Mouse (Mus musculus) retina, adult 2 months (tissue): ENCODE results near the gene Coq10b.
"Not testable (repeated sequence)": the region's sequence is repeated elsewhere in the genome, so short reads cannot be mapped to it uniquely, and the experiment has no call there.

Experiments used
- DNase-seq: peaks from one replicate; pipeline ENCODE4 v3.0.0-alpha.2; 2012; ENCODE audit warnings: low read depth, low spot score

The Coq10b gene

DNA sequence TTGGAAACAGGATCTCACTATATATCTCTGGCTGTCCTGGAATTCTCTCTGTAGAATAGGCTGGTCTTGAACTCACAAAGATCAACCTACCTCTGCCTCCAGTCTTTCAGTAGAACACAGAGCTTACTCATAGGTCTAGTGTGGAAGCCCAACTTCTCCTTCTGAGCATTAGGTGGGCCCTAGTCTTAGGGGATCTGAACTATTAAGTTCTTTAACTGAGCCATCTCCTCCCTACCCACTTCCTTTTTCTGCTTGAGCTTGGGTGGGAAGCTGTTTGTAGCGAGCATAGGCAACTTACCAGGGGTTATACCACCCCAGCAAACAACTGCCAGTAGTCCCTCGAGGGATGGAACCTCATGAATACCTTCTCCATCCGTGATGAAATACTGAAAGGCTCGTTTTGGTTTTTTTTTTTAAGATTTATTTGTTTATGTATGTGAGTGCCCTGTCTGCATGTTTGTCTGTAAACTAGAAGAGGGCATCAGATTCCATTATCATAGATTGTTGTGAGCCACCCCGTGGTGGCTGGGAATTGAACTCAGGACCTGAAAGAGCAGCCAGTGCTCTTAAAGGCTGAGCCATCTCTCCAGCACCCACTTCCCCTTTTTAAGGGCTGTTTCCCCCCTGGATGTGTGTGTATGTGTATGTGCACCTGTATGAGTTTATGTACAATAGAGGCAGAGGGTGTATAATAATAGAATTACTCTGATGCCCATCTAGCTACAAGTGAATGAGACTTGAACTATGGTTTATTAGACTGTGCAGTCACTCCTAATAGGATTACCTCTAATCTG, 2.9 kb downstream of the Coq10b start:
- no peak for DNase-seq

DNA sequence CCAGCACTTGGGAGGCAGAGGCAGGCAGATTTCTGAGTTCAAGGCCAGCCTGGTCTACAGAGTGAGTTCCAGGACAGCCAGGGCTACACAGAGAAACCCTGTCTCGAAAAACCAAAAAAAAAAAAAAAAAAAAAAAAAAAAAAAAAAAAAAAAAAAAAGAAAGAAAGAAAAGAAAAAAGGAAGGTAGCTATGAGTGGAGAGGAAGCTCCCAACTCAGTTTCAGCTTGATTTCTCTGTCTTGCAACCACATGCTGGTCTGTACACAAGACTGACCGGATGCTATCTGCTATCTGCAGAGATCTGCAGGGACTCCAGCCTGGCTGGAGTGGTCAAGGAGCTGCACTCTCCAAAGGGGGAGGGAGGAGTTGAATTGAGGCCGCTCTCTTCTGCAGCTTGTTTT, 5.8 kb downstream of the Coq10b start:
- not testable (repeated sequence) for DNase-seq

DNA sequence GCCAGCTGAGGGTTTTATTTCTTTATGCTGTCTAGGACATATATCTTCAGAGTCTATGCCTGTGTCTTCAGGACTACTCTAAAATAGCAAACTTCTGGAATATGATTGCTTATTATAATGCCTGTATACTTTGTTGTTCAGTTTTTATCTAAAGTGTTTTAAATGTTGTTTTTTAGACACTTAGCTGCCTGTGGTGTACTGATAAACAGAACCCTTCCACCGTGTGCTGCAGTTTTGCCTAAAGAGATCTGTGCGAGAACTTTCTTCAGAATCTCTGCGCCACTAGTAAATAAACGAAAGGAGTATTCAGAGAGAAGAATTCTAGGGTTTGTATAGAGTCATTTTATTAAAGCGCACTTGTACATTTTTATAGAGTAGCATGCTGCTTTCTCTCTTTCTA, 8.5 kb downstream of the Coq10b start:
- DNase-seq = no peak

DNA sequence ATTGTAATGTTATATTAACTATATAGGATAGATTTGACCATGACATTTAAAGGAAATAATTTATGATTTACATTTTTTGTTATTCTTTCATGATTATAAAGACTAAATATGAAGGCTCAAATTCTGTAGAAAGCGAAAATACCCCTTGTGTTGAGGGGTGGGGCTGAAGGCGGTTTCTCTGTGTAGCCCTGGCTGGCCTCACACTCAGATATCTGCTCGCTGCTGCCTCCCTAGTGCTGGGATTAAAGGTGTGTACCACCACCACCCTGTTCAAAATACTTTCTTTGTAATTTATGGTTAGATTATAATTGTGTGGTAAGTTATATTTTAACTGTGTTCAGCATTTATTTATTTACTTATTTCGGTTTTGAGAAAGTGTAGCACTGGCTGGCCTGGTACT, 9.2 kb downstream of the Coq10b start:
- DNase-seq = no peak

DNA sequence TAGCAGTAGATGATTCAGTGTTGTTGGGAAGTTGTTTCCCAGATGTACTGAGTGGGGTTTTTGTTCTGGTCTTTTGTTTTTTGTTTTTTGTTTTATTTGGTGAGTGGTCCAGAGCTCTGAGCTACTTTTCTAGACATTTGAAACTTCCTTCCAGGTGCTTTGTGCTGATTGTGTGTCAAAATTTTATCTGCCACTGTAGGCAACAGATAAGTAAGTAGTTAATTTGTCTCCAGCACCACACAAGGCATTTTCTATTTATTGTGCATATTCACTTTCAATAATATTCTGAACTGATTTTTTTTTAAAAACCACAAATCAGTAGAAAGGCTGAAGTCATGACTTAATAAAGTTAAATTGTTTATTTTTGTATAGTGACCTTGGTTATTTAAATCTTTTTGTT, 19.8 kb downstream of the Coq10b start:
- not testable (repeated sequence) for DNase-seq

DNA sequence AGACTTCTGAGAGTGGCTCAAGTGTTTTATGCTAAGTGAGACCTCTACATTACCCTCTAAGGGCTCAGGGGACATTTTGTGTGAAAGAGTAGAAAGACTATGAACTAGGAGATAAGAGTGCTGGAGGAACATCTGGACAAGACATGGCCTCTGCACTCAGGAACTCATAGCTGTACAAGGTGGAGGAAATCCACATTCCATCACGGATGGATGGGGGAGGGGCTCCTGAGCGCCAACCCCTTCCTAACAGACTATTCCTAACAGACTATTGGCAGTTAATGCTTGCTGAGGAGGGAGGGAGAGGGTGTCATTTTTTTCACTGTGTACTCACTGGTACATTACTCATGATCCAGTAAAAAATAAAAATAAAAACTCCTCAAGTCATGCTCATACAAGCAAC, 22.2 kb downstream of the Coq10b start:
- no peak for DNase-seq

DNA sequence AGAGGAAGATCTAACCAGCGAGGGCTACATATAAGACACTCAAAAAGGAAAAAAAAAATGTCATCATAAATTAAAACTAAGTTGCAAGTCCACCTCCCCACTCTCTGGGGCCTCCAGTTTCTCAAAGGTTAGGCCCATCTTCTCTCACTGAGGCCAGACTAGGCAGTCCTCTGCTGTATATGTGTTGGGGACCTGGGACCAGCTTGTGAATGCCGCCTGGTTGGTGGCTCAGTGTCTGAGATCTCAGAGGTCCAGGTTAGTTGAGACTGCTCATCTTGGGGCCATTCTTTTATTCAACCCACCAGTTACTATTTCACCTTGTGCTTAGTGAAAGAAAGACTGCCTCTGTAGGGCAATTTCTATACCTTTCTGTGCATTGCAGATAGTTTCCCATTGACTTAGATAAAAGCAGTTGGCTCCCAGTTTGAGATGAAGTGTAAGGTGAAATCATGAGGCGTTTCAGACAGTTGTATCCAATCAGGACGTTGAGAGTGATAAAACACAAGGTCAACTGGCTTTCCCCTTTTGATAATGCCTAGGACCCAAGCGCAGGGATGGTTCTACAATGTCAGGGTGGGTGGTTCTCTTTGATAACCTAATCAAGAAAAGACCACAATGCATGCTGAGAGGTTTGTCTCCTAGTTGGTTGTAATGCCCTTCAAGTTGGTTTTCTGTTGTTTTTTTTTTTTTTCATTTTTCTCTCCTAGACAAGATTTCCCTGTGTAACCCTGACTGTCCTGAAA, 23.3 kb downstream of the Coq10b start:
- DNase-seq = no peak

DNA sequence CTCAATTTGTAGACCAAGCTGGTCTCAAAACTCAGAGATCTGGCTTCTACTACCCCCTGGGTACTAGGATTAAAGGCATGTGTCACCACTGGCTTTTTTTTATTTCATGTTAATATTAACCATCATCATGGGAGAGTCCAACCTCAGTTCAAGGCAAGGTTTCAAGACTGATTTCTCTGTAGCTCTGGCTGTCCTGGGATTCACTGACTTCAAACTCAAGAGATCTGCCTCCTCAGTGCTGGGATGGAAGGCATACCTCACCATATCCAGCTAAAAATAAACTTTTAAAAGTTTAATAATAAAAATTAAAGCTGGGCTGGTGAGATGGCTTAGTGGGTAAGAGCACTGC, 23.8 kb downstream of the Coq10b start:
- no peak for DNase-seq

DNA sequence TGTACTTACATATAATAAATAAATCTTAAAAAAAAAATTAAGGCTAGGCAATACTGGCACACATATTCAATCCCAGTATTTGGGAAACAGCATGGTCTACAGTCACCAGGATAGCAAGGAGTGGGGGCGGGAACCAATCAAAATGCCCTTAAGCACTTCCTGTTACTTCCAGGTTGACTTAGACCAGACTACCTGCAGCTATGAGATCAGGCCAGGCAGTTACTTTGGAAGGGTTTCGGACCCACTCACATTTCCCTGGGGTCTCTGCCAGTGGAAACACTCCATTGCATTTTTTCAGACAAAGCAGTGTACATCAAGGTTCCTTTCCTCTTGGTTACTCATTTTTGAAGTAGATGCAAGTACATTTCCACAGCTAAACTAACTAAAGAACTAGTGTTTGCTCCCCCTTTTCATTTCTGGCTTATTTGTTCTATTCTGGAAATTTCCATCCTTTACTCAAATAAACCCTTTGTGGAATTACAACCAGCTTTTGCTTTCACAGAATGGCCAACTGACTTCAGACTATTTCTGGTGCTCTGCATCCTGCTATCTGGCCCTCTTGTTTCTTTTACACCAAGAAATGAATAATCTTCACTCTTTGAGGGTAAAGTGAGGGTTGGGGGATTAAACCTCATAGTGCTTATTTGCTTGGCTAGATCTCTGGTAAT, 24.4 kb downstream of the Coq10b start:
- DNase-seq = no peak

DNA sequence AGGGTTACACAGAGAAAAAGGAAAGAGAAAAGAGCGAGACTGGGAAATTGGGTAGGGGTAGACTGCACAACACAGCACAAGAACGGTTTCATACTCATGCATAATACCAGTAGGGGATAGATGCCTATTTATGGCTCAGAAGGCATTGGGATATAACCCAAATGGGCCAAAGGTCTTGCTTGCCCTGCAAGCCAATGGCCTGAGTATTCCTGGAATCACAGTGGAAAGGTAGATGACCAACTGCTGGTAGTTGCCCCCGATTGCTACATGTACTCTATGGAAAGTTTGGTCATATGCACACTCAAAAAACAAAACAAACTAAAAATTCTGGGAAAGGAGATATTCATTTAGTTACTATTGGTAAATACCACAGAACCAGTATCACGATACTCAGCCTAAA, 27.1 kb downstream of the Coq10b start:
- DNase-seq = no peak

DNA sequence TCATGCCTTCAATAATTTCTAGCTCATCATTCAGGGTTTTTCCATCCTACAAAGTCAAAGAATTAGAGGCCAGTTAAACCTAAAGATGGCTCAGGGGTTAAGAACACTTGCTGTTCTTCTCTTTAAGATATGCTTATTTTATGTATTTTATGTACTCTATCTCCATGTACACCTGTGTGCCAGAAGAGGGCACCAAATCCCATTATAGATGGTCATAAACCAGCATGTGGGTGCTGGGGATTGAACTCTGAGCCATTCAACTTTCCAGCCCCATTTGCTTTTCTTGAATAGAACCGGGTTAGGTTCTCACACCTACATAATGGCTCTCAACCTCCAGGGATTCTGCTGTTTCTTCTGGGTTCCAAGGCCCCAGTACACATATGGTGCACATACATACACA, 29.5 kb downstream of the Coq10b start:
- DNase-seq = no peak

DNA sequence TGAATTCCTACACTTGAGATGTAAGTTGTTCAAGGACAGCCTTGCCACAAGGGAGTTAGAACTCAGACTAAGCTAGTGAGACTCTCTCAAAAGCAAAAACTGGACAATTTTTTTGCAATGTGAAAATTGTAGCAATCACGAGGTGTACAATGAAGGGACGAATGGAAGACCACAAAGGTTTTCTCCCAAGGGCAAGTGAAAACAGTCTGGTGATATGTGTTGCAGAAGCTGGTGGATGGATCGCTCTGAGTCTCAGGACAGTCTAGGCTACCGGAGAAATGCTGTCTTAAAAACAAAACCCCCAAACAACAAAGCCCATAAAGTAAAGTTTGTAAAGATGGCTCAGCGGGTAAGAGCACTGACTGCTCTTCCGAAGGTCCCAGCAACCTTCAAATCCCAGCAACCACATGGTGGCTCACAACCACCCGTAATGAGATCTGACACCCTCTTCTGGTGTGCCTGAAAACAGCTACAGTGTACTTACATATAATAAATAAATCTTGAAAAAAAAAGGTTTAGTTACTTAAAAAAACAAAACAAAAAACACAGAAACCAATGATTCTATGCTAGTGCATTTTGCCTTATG, 33.3 kb downstream of the Coq10b start:
- no peak for DNase-seq

DNA sequence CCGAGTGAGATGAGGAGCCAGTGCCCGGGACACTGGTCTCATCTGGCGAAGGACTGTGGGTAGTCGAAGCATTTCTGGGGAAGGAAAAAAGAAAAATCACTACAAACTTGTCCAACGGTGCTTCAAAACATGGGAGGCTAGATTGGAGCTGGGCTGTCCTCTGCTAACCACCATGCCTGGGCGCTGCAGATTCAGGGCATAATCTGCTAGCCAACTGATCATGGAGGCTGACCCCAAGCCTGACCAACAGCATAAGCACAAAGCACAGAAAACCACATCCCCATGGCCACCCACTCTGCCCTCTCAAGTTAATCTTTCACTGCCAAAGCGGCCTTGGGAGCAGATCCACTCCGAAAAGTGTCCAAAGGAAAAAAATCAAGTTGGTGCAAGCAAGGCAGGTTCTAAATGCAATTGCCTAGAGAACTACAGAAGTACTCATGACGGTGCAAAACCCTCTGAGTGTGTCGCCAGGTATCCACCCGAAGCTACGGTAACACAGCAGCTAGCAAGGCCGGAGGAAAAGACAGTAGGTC, 34.4 kb downstream of the Coq10b start:
- no peak for DNase-seq

DNA sequence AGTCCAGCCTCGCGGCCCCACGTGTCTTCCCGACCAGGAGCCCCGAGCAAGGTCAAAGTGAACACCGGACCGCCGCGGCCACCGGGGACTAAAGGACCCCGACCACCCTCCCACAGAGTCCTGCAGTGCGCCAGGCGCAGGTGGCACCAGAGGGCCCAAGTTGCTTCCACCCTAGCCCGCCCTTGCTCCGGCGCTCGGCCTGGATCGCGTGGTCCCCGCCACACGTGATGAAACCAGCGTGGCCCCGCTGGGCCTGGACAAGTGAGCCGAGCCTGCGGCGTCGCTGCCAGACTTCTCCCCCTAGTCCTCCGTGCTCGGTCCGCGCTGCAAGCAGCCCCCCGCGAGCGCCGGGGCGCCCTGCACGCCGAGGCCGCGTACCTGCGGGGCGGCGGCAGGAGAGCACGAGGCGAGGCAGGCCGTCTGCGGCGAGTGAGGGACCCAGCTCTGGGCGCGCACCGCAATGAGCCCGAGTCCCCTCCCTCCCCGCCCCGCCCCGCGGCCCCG, 34.9 kb downstream of the Coq10b start:
- DNase-seq = peak; percentile 49

DNA sequence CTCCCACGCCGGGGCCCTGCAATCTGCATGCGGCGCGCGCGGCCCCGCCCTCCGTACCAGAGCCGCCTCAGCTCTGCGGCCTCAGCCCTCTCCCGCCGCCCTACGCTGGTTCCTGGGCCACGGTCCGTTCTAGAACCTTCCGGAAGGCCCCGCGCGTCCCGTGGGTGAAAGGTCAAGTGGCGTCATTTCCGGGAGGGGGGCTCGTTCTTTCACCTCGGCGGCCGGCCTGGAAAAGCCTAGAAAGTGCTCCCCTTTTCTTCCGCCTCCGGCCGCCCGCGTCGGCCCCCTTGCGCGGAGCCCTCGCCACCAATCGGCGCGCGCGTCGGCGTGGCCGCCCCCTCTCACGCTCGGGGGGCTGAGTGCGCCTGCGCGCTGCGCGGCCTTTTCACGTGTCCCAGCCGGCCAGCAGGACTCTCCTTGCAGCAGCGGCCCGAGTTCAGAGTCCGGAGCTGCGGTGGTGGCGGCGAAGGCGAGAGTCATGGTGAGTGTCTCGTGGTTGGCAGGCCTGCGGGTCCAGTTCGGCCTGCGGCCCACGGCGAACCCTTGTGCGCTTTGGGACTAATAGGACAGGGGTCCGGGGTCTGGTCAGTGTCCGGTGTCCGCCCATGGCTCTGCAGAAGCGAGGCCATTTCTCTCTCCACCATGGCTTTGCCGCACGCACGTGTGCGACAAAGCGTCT, 35.5 kb downstream of the Coq10b start, which contains the start of the genes Hspe1 and Hspd1:
Hspe1 (plus strand) TSS at position 201 of the 679 bp plus-strand sequence.
Hspd1 (minus strand) TSS at position 312 of the 679 bp plus-strand sequence.
- peak; percentile 97 for DNase-seq

DNA sequence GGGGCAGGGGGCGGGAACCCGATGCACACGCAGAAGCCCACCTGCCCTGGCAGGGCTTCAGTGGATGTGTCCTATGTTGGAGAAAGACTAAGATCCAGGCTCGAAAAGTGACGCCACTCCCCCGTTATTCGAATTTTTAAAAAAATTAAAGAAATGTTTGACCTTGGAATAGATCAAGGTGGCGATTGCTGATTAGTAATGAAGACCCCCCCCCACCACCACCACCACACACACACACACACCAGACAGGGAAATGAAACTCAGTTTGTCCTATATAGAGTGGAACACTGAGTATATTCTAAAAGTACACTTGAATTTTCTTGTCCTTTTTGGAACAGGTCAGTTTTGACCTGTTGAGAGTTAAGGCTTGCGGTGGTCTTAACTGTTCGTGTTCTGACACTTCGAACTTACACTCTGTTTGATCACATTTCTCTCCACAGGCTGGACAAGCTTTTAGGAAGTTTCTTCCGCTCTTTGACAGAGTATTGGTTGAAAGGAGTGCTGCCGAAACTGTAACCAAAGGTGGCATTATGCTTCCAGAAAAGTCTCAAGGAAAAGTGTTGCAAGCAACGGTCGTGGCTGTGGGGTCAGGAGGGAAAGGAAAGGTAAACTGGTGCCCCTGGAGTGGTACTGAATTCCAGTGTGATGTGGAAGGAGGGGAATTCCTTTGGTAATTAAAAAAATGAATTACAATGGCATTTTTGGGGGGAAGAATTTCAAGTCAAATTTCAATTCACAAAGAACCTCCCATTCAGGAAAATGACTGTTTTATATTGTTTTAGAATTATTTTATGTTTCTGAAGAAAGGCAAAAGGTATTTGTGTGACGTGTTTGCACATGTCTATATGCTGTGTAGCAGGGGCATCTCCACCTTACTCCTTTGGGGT, 36.3 kb downstream of the Coq10b start:
- no peak for DNase-seq

DNA sequence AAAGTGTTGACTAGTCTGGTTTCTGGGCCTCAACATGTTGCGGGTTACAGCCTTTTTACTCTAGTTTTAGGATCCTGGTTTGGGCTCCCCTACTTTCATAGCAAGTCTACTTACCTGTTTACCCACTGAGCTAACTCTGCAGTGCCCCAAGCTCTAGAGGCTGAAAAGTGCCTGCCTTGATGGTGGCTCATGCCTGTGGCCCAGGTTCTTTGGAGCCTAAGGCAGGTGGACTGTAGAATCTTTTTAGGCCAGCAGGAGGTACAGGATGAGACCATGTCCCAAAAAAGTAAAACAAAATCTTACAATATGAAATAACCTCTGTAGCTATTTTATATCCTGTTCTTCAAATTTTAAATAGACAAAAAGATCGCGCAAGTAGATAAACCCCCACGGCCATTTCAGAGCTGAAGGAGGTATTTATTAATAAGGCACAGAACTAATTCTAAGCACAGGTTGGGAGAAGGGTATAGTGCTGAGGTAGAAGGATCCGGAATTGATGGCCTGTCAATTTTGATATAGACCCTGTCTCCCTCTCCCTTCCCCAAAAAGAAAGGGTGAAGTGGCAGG, 37.0 kb downstream of the Coq10b start:
- DNase-seq = no peak

DNA sequence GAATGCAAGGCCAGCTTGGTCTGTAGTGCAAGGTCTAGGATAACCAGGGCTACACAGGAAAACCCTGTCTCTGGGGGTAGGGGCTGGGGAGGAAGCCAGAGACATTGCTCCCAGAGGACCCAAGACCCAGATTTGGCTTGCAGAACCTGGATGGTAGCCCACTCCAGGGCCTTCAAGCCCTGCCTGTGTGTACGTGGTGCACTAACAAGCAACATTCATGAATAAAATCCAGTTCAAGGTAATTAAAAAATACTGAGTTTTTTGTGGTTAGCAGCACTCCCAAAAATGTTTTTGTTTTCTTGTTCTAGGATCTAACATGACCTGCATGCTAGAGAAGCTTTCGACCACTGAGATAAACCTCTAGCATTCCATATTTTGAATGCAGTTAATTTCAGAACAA, 39.5 kb downstream of the Coq10b start:
- DNase-seq = no peak

DNA sequence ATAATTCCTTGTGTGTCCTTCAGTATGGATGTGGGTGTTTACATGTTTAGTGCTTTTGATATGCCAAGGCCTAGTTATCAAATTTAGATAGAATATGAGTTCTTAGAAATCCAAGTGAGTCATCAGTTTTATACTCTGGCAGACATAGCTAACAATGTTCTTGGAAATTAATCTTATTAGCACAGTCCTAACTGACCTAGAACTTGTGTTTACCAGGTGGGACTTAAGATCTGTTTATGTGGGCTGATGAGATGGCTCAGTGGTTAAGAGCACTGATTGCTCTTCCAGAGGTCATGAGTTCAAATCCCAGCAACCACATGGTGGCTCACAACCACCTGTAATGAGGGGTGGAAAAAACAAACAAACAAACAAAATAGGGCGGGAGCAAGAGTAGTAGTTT, 39.9 kb downstream of the Coq10b start:
- no peak for DNase-seq
